Mouse (Mus musculus) C2C12 (cell line): ENCODE measurements around the gene Adat1.

Source experiments
- CEBPB ChIP-seq: IDR thresholded peaks from one replicate; pipeline ENCODE4 v1.6.1; 2011; ENCODE audit warnings: low read depth, mild to moderate bottlenecking, control low read depth, moderate library complexity
- CTCF ChIP-seq: IDR thresholded peaks from one replicate; pipeline ENCODE4 v1.5.1; 2011; ENCODE audit not compliant: control insufficient read depth, insufficient read depth, insufficient read length
- FOSL1 ChIP-seq: IDR thresholded peaks from one replicate; pipeline ENCODE4 v1.8.0; 2011; ENCODE audit warnings: mild to moderate bottlenecking, low read length; ENCODE audit not compliant: poor library complexity, insufficient read depth, severe bottlenecking
- MAX ChIP-seq: IDR thresholded peaks from one replicate; pipeline ENCODE4 v1.6.1; 2011; ENCODE audit warnings: mild to moderate bottlenecking, control low read depth
- MYOD1 ChIP-seq: IDR thresholded peaks from one replicate; pipeline ENCODE4 v1.6.1; 2011; ENCODE audit warnings: low read depth; ENCODE audit not compliant: control insufficient read depth, insufficient read length
- MYOG ChIP-seq: IDR thresholded peaks from one replicate; pipeline ENCODE4 v1.6.1; 2011; ENCODE audit not compliant: control insufficient read depth, insufficient read length; ENCODE audit errors: extremely low read depth
- USF1 ChIP-seq: IDR thresholded peaks from one replicate; pipeline ENCODE4 v1.6.1; 2011; ENCODE audit warnings: low read depth, mild to moderate bottlenecking, control low read depth, moderate library complexity

DNA sequence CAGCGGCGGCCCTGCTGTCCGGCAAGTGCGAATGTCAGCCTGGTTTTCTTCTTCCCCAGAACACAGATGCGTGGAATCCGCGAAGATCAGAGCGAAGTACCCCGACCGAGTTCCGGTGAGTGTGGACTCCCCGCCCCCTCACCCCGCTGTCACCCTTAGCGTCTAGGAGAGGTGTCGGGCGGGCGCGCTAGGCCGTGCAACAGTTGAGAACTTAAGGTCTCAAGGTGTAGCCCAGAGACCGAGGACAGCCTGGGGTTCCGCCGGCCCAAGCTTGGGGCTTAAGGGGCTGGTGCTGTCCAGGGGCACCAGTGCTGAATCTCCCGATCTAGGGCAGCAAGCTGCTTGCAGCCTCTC lies 51.0 kb downstream of the Adat1 start:
- TF ChIP-seq CTCF (no peak), CEBPB (no peak), FOSL1 (no peak), MAX (no peak), MYOD1 (no peak), MYOG (no peak), USF1 (no peak)
